Mouse (Mus musculus) gastrocnemius, postnatal 4 days (tissue): ENCODE data around the gene Pip5k1b. TPM values are rescaled to one million over a fixed set of nuclear protein-coding genes. Genes with fewer than 3 reads are reported as not detected.
A peak's percentile ranks its signal among the peaks of the same experiment; 100 is the strongest.
"Not testable (repeated sequence)": the region's sequence is repeated elsewhere in the genome, so short reads cannot be mapped to it uniquely, and the experiment has no call there.

Source experiments
- DNase-seq, 2 experiments: peaks; one replicate each; pipeline ENCODE4 v3.0.0; 2021 to 2022; ENCODE audit warnings: low spot score in 2 of 2, mixed read lengths in 2 of 2
- long read RNA-seq, 2 experiments: library from polyadenylated mRNA; stranded (forward); transcript quantifications; one replicate each; pipeline ENCODE4 v2.0.0; 2021
- total RNA-seq, 2 experiments: library from RNA; stranded (reverse); gene quantifications; 2 replicates each; pipeline ENCODE4 v1.2.3; 2021

The Pip5k1b gene
- total RNA-seq: 1 to 10 TPM; 1.7 to 1.9 TPM
- long read RNA-seq, experiment 1: 0 reads
- long read RNA-seq, experiment 2, partial matches to known transcripts: 1 of 1 reads
- long read RNA-seq, experiment 2, other reads (novel, unspliced or antisense): 0 of 1 reads

- peak in 1 of 2 experiments; percentile 25 for DNase-seq
These were observed at the start of gene Pip5k1b for GRCm38 (mm10) chr19:24555466-24555903. Gene Pip5k1b (minus strand): TSS chr19:24555872.

GRCm38 (mm10) chr19:24604105-24604504 is 48.4 kb upstream of the Pip5k1b start:
- DNase-seq: no peak

- DNase-seq: no peak
These were observed 47.8 kb upstream of the Pip5k1b start for GRCm38 (mm10) chr19:24603431-24603830.

GRCm38 (mm10) chr19:24586726-24587125 is 31.1 kb upstream of the Pip5k1b start:
- DNase-seq: no peak

GRCm38 (mm10) chr19:24585171-24585570 is 29.5 kb upstream of the Pip5k1b start:
- DNase-seq: no peak

- no peak for DNase-seq
These were observed 28.3 kb upstream of the Pip5k1b start for GRCm38 (mm10) chr19:24583956-24584355.

- no peak for DNase-seq
These were observed 20.5 kb upstream of the Pip5k1b start for GRCm38 (mm10) chr19:24576125-24576524.

- no peak for DNase-seq
These were observed 16.1 kb upstream of the Pip5k1b start for GRCm38 (mm10) chr19:24571756-24572181.

- DNase-seq: no peak
These were observed 15.3 kb upstream of the Pip5k1b start for GRCm38 (mm10) chr19:24570969-24571368.

GRCm38 (mm10) chr19:24557456-24557855 is 1.8 kb upstream of the Pip5k1b start:
- no peak for DNase-seq

GRCm38 (mm10) chr19:24556585-24556966 is 904 bp upstream of the Pip5k1b start:
- DNase-seq: no peak

- DNase-seq: peak; percentile 40 to 64
These were observed 372 bp upstream of the Pip5k1b start for GRCm38 (mm10) chr19:24555904-24556584.

- no peak for DNase-seq
These were observed 684 bp downstream of the Pip5k1b start for GRCm38 (mm10) chr19:24554911-24555465.

GRCm38 (mm10) chr19:24554425-24554824 is 1.2 kb downstream of the Pip5k1b start:
- no peak for DNase-seq

- DNase-seq: no peak
These were observed 2.2 kb downstream of the Pip5k1b start for GRCm38 (mm10) chr19:24553291-24554075.

- not testable (repeated sequence) for DNase-seq
These were observed 3.0 kb downstream of the Pip5k1b start for GRCm38 (mm10) chr19:24552641-24553040.

- DNase-seq: no peak
These were observed 4.3 kb downstream of the Pip5k1b start for GRCm38 (mm10) chr19:24551196-24551954.

GRCm38 (mm10) chr19:24550778-24551177 is 4.9 kb downstream of the Pip5k1b start:
- DNase-seq: no peak

GRCm38 (mm10) chr19:24550016-24550415 is 5.7 kb downstream of the Pip5k1b start:
- DNase-seq: no peak

GRCm38 (mm10) chr19:24548337-24548736 is 7.3 kb downstream of the Pip5k1b start:
- DNase-seq: no peak

GRCm38 (mm10) chr19:24546153-24546552 is 9.5 kb downstream of the Pip5k1b start:
- no peak for DNase-seq
